Mouse (Mus musculus) bone marrow macrophage, adult 2 months (primary cell): ENCODE data around the gene Wdfy4.

Source experiments
- CTCF ChIP-seq: IDR thresholded peaks from 2 replicates; pipeline ENCODE4 v1.5.1; 2012; ENCODE audit warnings: low read depth, mild to moderate bottlenecking, low read length, moderate library complexity
- POLR2A ChIP-seq: IDR thresholded peaks from 2 replicates; pipeline ENCODE4 v1.6.1; 2012; ENCODE audit warnings: mild to moderate bottlenecking, low read depth, low read length, borderline replicate concordance

DNA sequence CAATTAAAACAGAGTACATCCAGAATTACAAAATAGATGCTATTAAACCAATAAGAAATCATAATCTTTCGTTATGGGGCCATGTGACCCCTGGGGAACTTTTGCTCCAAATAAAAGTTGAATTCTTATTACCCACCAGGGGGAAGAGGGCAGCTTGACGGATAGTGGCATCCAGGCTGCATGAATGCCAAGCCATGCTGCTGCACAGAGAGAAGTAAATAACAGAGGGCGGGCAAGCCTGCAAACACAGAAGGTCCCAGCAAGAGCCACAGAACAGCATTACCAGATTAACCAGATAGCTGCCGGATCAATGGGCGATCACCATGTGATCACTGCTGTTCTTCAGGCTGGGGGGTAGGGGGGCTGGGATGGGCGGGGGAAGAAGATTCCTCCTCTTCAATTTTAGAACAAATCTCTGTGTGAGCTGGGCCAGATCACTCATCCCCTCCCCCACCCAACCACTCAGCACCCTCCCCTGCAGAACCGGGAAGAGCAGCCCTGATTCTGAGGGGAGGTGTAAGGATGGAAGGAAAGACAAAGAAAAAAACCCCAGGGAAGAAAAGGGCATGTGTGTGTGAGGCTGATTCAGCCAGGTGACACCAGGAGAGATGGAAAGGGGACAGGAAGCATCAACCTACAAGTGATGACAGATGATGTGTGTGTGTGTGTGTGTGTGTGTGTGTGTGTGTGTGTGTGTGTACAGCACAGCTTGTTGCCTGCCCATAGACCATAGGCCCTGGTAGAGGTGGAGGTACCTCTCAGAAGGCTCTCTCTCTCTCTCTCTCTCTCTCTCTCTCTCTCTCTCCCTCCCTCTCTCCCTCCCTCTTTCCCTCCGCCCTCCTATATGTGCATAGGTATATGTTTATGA, 185.0 kb downstream of the Wdfy4 start:
- TF ChIP-seq POLR2A (no peak), CTCF (no peak)
